Mouse (Mus musculus) heart, postnatal 10 days (tissue): ENCODE results near the gene Fgd6. TPM values are rescaled to one million over a fixed set of nuclear protein-coding genes. Genes with fewer than 3 reads are reported as not detected.

Experiments
- DNase-seq, 2 experiments: peaks; one replicate each; pipeline ENCODE4 v3.0.0; 2021
- intact Hi-C: fragments of 180-260 bp; cut with DNase I; formaldehyde crosslinking; loops from one replicate; pipeline ENCODE4 v1.15.1; 2025
- total RNA-seq, 2 experiments: library from RNA; stranded (reverse); gene quantifications; 2 replicates each; pipeline ENCODE4 v1.2.3; 2021

Gene Fgd6
- total RNA-seq, 2 experiments from 2014 or later, result 5.9 to 6.0 TPM

- intact Hi-C loops, result no loop called here
- DNase-seq, result no peak
Observed at GRCm38 (mm10) chr10:94123581-94123980, 87.8 kb downstream of the Fgd6 start.

GRCm38 (mm10) chr10:94124376-94124775 is 88.6 kb downstream of the Fgd6 start:
- intact Hi-C loops, result no loop called here
- peak in 1 of 2 experiments; percentile 27 for DNase-seq

GRCm38 (mm10) chr10:94129680-94130119 is 93.9 kb downstream of the Fgd6 start:
- intact Hi-C loops, result no loop called here
- peak; percentile 74 to 83 for DNase-seq

GRCm38 (mm10) chr10:94133081-94133480 is 97.3 kb downstream of the Fgd6 start:
- intact Hi-C loops, result no loop called here

GRCm38 (mm10) chr10:94133674-94134073 is 97.9 kb downstream of the Fgd6 start:
- no peak for DNase-seq
- intact Hi-C loops, result no loop called here

More at GRCm38 (mm10) chr10:94133081-94133480, 97.3 kb downstream of the Fgd6 start:
- no peak for DNase-seq

- DNase-seq, result no peak
- intact Hi-C loops, result no loop called here
Observed at GRCm38 (mm10) chr10:94134535-94135390, 99.0 kb downstream of the Fgd6 start.

GRCm38 (mm10) chr10:94138890-94139482 is 103.2 kb downstream of the Fgd6 start:
- intact Hi-C loops, result no loop called here
- no peak for DNase-seq

GRCm38 (mm10) chr10:94140227-94140931 is 104.6 kb downstream of the Fgd6 start:
- DNase-seq, result no peak
- intact Hi-C loops, result no loop called here

GRCm38 (mm10) chr10:94142427-94142826 is 106.6 kb downstream of the Fgd6 start:
- no peak for DNase-seq
- intact Hi-C loops, result no loop called here

GRCm38 (mm10) chr10:94144581-94144980 is 108.8 kb downstream of the Fgd6 start:
- intact Hi-C loops, result no loop called here
- no peak for DNase-seq

GRCm38 (mm10) chr10:94147391-94147755 is 111.6 kb downstream of the Fgd6 start:
- no peak for DNase-seq
- intact Hi-C loops, result no loop called here

GRCm38 (mm10) chr10:94147756-94148531 is 112.1 kb downstream of the Fgd6 start, which contains the start of gene Nr2c1:
TSS of gene Nr2c1 (plus strand) at chr10:94148023.
- intact Hi-C loops, result no loop called here
- DNase-seq, result peak; percentile 92 to 93

- intact Hi-C loops, result no loop called here
- DNase-seq, result no peak
Observed at GRCm38 (mm10) chr10:94151488-94151887, 115.7 kb downstream of the Fgd6 start.

- DNase-seq, result no peak
- intact Hi-C loops, result no loop called here
Observed at GRCm38 (mm10) chr10:94153841-94154240, 118.0 kb downstream of the Fgd6 start.

GRCm38 (mm10) chr10:94158962-94159361 is 123.2 kb downstream of the Fgd6 start:
- intact Hi-C loops, result no loop called here
- no peak for DNase-seq

- intact Hi-C loops, result no loop called here
- DNase-seq, result no peak
Observed at GRCm38 (mm10) chr10:94159406-94159805, 123.6 kb downstream of the Fgd6 start.

GRCm38 (mm10) chr10:94161051-94161765 is 125.4 kb downstream of the Fgd6 start:
- no peak for DNase-seq
- intact Hi-C loops, result no loop called here

- DNase-seq, result no peak
- intact Hi-C loops, result no loop called here
Observed at GRCm38 (mm10) chr10:94162031-94162430, 126.2 kb downstream of the Fgd6 start.

GRCm38 (mm10) chr10:94164104-94164845 is 128.5 kb downstream of the Fgd6 start:
- DNase-seq, result no peak
- intact Hi-C loops, result no loop called here
